ENCODE assay signal across 28 mouse cellular contexts in genomic region chr10:14483257-14483656, GRCm38 (mm10).
DNase-seq lines count a peak whose midpoint lies in the region; ATAC-seq lines count a peak whose summit lies in the region.
"Had no signal": no experiment of that assay in that cellular context is flagged by ENCODE, and none has a peak within 500 bp of the region (broad histone marks: within the 10 kb centered on the region; RNA-seq: fewer than 3 reads in every experiment).

No protein-coding gene starts in this region.

- H3K4me1 ChIP-seq in heart, embryonic 11.5 days (ENCODE audit: control insufficient read depth, insufficient read depth, low read length) = no peaks in the 10 kb centered on the region
- no peaks in the 10 kb centered on the region for H3K4me1 ChIP-seq in heart, embryonic 16.5 days (ENCODE audit: control insufficient read depth, insufficient read depth, low read length)
- no peaks in the 10 kb centered on the region; the same call in 1 of the 2 replicates for H3K4me1 ChIP-seq in lung, embryonic 16.5 days (replicated peaks; ENCODE audit: control insufficient read depth, insufficient read depth, low read length)
- H3K4me1 ChIP-seq in intestine, embryonic 15.5 days (replicated peaks) = no peaks in the 10 kb centered on the region
- H3K4me1 ChIP-seq: forebrain, embryonic 10.5 days; forebrain, embryonic 13.5 days; heart, embryonic 10.5 days had no signal

- H3K4me2 ChIP-seq in heart, embryonic 11.5 days = no peak overlapping the region
- H3K4me2 ChIP-seq in heart, embryonic 16.5 days (ENCODE audit: low read depth, low read length) = no peak overlapping the region
- no peak overlapping the region for H3K4me2 ChIP-seq in lung, embryonic 16.5 days (ENCODE audit: low read depth, low read length)
- no peak overlapping the region for H3K4me2 ChIP-seq in intestine, embryonic 15.5 days (replicated peaks)
- H3K4me2 ChIP-seq: forebrain, embryonic 13.5 days; hindbrain, embryonic 14.5 days had no signal

- H3K27ac ChIP-seq in heart, embryonic 11.5 days (ENCODE audit: low read depth, low read length) = no peak overlapping the region
- no peak overlapping the region for H3K27ac ChIP-seq in heart, embryonic 16.5 days (ENCODE audit: low read length)
- no peak overlapping the region for H3K27ac ChIP-seq in lung, embryonic 16.5 days (ENCODE audit: low read length)
- no peak overlapping the region for H3K27ac ChIP-seq in intestine, embryonic 15.5 days
- H3K27ac ChIP-seq: forebrain, embryonic 10.5 days; forebrain, embryonic 13.5 days; gastrocnemius, adult 2 months; heart, embryonic 10.5 days; hindbrain, embryonic 14.5 days; hindbrain, postnatal 0 days had no signal

- DNase-seq in heart, adult 18-20 months = no peak
- DNase-seq in heart, postnatal 25 days (ENCODE audit: low spot score) = no peak
- DNase-seq in lung, postnatal 4 days = no peak
- DNase-seq: adrenal gland, postnatal 10 days; adrenal gland, postnatal 36 days; B cell, adult 2 months; cerebellum, adult 18-20 months; cerebellum, adult 9-10 months; cerebellum, postnatal 14 days; gastrocnemius, adult 2 months; gastrocnemius, postnatal 14 days; heart, adult 11 months; heart, postnatal 4 days had no signal

- H3K27me3 ChIP-seq in heart, embryonic 11.5 days (ENCODE audit: control insufficient read depth, insufficient read depth, low read length) = no peaks in the 10 kb centered on the region
- no peaks in the 10 kb centered on the region for H3K27me3 ChIP-seq in heart, embryonic 16.5 days (ENCODE audit: control insufficient read depth, insufficient read depth, low read length)
- H3K27me3 ChIP-seq in lung, embryonic 16.5 days (ENCODE audit: control insufficient read depth, insufficient read depth, low read depth, low read length) = no peaks in the 10 kb centered on the region
- H3K27me3 ChIP-seq in intestine, embryonic 15.5 days (replicated peaks) = no peaks in the 10 kb centered on the region
- H3K27me3 ChIP-seq: CH12.LX; forebrain, embryonic 13.5 days; Patski had no signal

- ATAC-seq in heart, embryonic 11.5 days (replicated peaks; ENCODE audit: insufficient number of reproducible peaks, low FRiP score, low TSS enrichment) = 0 out of 2 replicates have a peak, but pooled peaks have one; percentile 52
- peak; percentile 58; the same call in 1 of the 2 replicates for ATAC-seq in heart, embryonic 16.5 days (replicated peaks; ENCODE audit: extremely low read depth, insufficient read depth, low FRiP score)
- ATAC-seq in lung, embryonic 16.5 days (ENCODE audit: low read depth) = 0 out of 2 replicates have a peak, but pooled peaks have one; percentile 41
- ATAC-seq in intestine, embryonic 15.5 days = no peak
- ATAC-seq in frontal cortex, adult (ENCODE audit: low TSS enrichment) = no peak
- ATAC-seq: inflammation-experienced regulatory T-cells, adult 6 months; intestine, postnatal 0 days; Patski had no signal

- WGBS in heart, embryonic 11.5 days (ENCODE audit: insufficient replicate concordance) = 22% methylated on average over 5 of the region's 5 CpGs
- 19% methylated on average over 5 of the region's 5 CpGs for WGBS in heart, embryonic 16.5 days
- 26% methylated on average over 5 of the region's 5 CpGs for WGBS in lung, embryonic 16.5 days
- 61% methylated on average over 5 of the region's 5 CpGs for WGBS in intestine, embryonic 15.5 days

- H3K4me3 ChIP-seq in heart, embryonic 11.5 days (ENCODE audit: low read depth, low read length) = no peak overlapping the region
- H3K4me3 ChIP-seq in heart, embryonic 16.5 days (ENCODE audit: low read length) = no peak overlapping the region
- no peak overlapping the region for H3K4me3 ChIP-seq in lung, embryonic 16.5 days (ENCODE audit: low read length)
- H3K4me3 ChIP-seq in intestine, embryonic 15.5 days (replicated peaks) = no peak overlapping the region
- H3K4me3 ChIP-seq: forebrain, embryonic 10.5 days; forebrain, embryonic 13.5 days; gastrocnemius, adult 2 months; heart, embryonic 10.5 days had no signal

- H3K9ac ChIP-seq in heart, embryonic 11.5 days (ENCODE audit: low read depth, low read length) = no peak overlapping the region
- H3K9ac ChIP-seq in heart, embryonic 16.5 days (ENCODE audit: low read length) = no peak overlapping the region
- no peak overlapping the region for H3K9ac ChIP-seq in lung, embryonic 16.5 days (ENCODE audit: low read length)
- no peak overlapping the region for H3K9ac ChIP-seq in intestine, embryonic 15.5 days
- H3K9ac ChIP-seq: forebrain, embryonic 13.5 days; hindbrain, embryonic 14.5 days had no signal

- intact Hi-C loops in heart, postnatal 25 days (cut with DNase I) = no loop called here

- H3K9me3 ChIP-seq in heart, embryonic 11.5 days (replicated peaks; ENCODE audit: control insufficient read depth, low read length) = no peaks in the 10 kb centered on the region
- no peaks in the 10 kb centered on the region for H3K9me3 ChIP-seq in heart, embryonic 16.5 days (replicated peaks; ENCODE audit: control insufficient read depth, low read length)
- no peaks in the 10 kb centered on the region for H3K9me3 ChIP-seq in lung, embryonic 16.5 days (ENCODE audit: control insufficient read depth, low read length)
- H3K9me3 ChIP-seq in intestine, embryonic 15.5 days = no peaks in the 10 kb centered on the region
- H3K9me3 ChIP-seq: forebrain, embryonic 10.5 days; forebrain, embryonic 13.5 days; G1E; heart, embryonic 10.5 days had no signal

- H3K36me3 ChIP-seq in heart, embryonic 11.5 days (ENCODE audit: control insufficient read depth, insufficient read depth, low read length) = no peaks in the 10 kb centered on the region
- no peaks in the 10 kb centered on the region for H3K36me3 ChIP-seq in heart, embryonic 16.5 days (ENCODE audit: control insufficient read depth, insufficient read depth)
- no peaks in the 10 kb centered on the region for H3K36me3 ChIP-seq in lung, embryonic 16.5 days (ENCODE audit: control insufficient read depth, insufficient read depth, low read length)
- H3K36me3 ChIP-seq in intestine, embryonic 15.5 days = no peaks in the 10 kb centered on the region
- H3K36me3 ChIP-seq: forebrain, embryonic 10.5 days; G1E; heart, embryonic 10.5 days had no signal

Comparison
In these comparisons a context has a peak if more than half of its experiments do, and no peak if none do; other contexts are left out.
1. ATAC-seq: peak in heart, embryonic 11.5 days (single experiment), heart, embryonic 16.5 days (single experiment) and lung, embryonic 16.5 days (single experiment); none in intestine, embryonic 15.5 days (single experiment) and frontal cortex, adult (single experiment).